Mouse (Mus musculus) heart, postnatal 0 days (tissue): ENCODE measurements at regions not wholly inside any gene's neighbourhood (a gene's known extent, or its start where the extent isn't known, plus 50 kb on each side); places are given as distances from the start of the nearest gene placed in this dataset.

Experiments used
- CTCF ChIP-seq: IDR thresholded peaks from 2 replicates; pipeline ENCODE4 v1.5.1; 2016; ENCODE audit warnings: antibody characterized with exemption, control low read depth, low read depth
- EP300 ChIP-seq: IDR thresholded peaks from 2 replicates; pipeline ENCODE4 v1.6.1; 2016; ENCODE audit warnings: antibody characterized with exemption, low read depth

- TF ChIP-seq CTCF: no peak
- TF ChIP-seq EP300: no peak
Observed at GRCm38 (mm10) chr8:62425988-62426387, 303.0 kb upstream of the Anxa10 start.
